ENCODE assay signal across 1 mouse cellular context in the genomic region with DNA sequence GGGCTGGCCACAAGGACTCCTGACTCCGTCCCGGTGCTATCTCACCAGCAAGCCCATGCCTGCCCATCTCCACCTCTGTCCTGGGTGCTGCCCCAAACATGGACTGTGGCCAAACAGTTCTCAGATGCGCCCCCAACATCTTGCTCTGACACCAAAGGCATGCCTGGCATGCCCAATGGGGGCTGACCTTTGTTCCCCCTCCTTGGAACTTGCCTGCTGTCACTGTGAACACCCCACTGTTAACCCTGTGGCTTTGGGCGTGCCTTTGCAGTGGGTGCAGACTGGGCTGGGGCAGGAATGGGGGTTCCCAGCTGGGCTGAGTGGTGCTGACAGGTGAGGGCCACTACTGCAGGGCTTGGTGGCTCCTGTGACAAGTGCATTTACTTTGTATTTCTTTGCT.
A peak's percentile ranks its signal among the peaks of the same experiment; 100 is the strongest.
TF ChIP-seq lines count a peak whose summit lies in the region.

No protein-coding gene starts in this region.

TF ChIP-seq in CH12.LX, 34 proteins besides CTCF, POLR2A, EP300 and RAD21:
- TF ChIP-seq POLR2AphosphoS2 (IDR thresholded peaks at IDR 0.05; ENCODE audit: low read depth, low read length): no peak; the same call in 1 of the 2 replicates
- no peak for TF ChIP-seq USF1 (IDR thresholded peaks at IDR 0.05; ENCODE audit: low read depth, low read length)
- TF ChIP-seq ZMIZ1 (IDR thresholded peaks at IDR 0.05; ENCODE audit: low read depth, low read length): peak; percentile 25; the same call in 1 of the 2 replicates
- TF ChIP-seq PAX5 (IDR thresholded peaks at IDR 0.05; ENCODE audit: low read length): no peak
